28 mouse cellular contexts compared by ENCODE assay signal in genomic region chr16:90275521-90275920, GRCm38 (mm10). TPM values are rescaled to one million over a fixed set of nuclear protein-coding genes. Genes with fewer than 3 reads are reported as not detected.
A peak's percentile ranks its signal among the peaks of the same experiment; 100 is the strongest.
DNase-seq lines count a peak whose midpoint lies in the region; ATAC-seq and TF ChIP-seq lines count a peak whose summit lies in the region.
"Had no signal": no experiment of that assay in that cellular context is flagged by ENCODE, and none has a peak within 500 bp of the region (broad histone marks: within the 10 kb centered on the region; RNA-seq: fewer than 3 reads in every experiment).

No protein-coding gene starts in this region.

- no peak overlapping the region for H3K4me3 ChIP-seq in cerebellum, adult 2 months (replicated peaks; ENCODE audit: insufficient read depth, low read depth, low read length)
- no peak overlapping the region for H3K4me3 ChIP-seq in neural tube, embryonic 15.5 days (replicated peaks)
- H3K4me3 ChIP-seq: embryonic facial prominence, embryonic 13.5 days; erythroblast, embryonic 14.5 days; forebrain, embryonic 12.5 days; heart, embryonic 13.5 days; hindbrain, embryonic 13.5 days; lung, embryonic 15.5 days; megakaryocyte, embryonic 14.5 days had no signal

- intact Hi-C loops in heart, postnatal 14 days (cut with DNase I) = loop anchor here (5.0 kb wide), 1 partner anchor 78 kb away; no protein-coding TSS in a partner anchor

- WGBS in cerebellum, adult 2 months = 39% methylated on average over 6 of the region's 6 CpGs
- 83% methylated on average over 6 of the region's 6 CpGs for WGBS in neural tube, embryonic 15.5 days

- TF ChIP-seq POLR2A in cerebellum, adult 2 months (IDR thresholded peaks at IDR 0.05; ENCODE audit: borderline replicate concordance, insufficient read depth, low read length) = no peak

- H3K4me2 ChIP-seq in neural tube, embryonic 15.5 days = no peak overlapping the region
- H3K4me2 ChIP-seq: embryonic facial prominence, embryonic 13.5 days; forebrain, embryonic 12.5 days; heart, embryonic 13.5 days; hindbrain, embryonic 13.5 days; lung, embryonic 15.5 days had no signal

- ATAC-seq in granulocyte monocyte progenitor cell, adult 5-6 weeks (replicated peaks; ENCODE audit: poor library complexity, severe bottlenecking) = 0 out of 2 replicates have a peak, but pooled peaks have one; percentile 14
- ATAC-seq in neural tube, embryonic 15.5 days (ENCODE audit: low FRiP score) = no peak
- ATAC-seq: forebrain, postnatal 0 days; intestine, embryonic 16.5 days had no signal

- no peak for TF ChIP-seq CTCF in cerebellum, adult 2 months (IDR thresholded peaks at IDR 0.05; ENCODE audit: borderline replicate concordance, insufficient read depth, low read depth, low read length)

- peaks cover 4% of the 10 kb centered on the region for H3K4me1 ChIP-seq in cerebellum, adult 2 months (ENCODE audit: control insufficient read depth, insufficient read depth, low read length)
- peaks cover 22% of the 10 kb centered on the region for H3K4me1 ChIP-seq in neural tube, embryonic 15.5 days

- no peak overlapping the region for H3K9ac ChIP-seq in neural tube, embryonic 15.5 days (replicated peaks)
- H3K9ac ChIP-seq: embryonic facial prominence, embryonic 13.5 days; forebrain, embryonic 12.5 days; forebrain, postnatal 0 days; heart, embryonic 13.5 days; hindbrain, embryonic 13.5 days; lung, embryonic 15.5 days had no signal

- H3K9me3 ChIP-seq in neural tube, embryonic 15.5 days (replicated peaks) = no peaks in the 10 kb centered on the region
- H3K9me3 ChIP-seq: embryonic facial prominence, embryonic 13.5 days; forebrain, embryonic 12.5 days; heart, embryonic 13.5 days; hindbrain, embryonic 13.5 days; lung, embryonic 15.5 days; megakaryocyte, embryonic 14.5 days had no signal

- DNase-seq in cerebellum, adult 2 months = peak; percentile 24 to 42
- no peak for DNase-seq in cerebellum, postnatal 4 days (ENCODE audit: low spot score in 2 of 2)
- peak; percentile 89 for DNase-seq in heart, adult 11 months
- no peak for DNase-seq in heart, postnatal 14 days
- DNase-seq in lung, postnatal 36 days = peak; percentile 35
- DNase-seq in lung, postnatal 14 days = no peak
- DNase-seq: adrenal gland, postnatal 14 days; forebrain, postnatal 0 days; gastrocnemius, postnatal 25 days; heart, postnatal 36 days; kidney, postnatal 14 days; layer of hippocampus, adult 9-11 months; liver; lung, postnatal 4 days; midbrain, embryonic 14.5 days; right cerebral cortex, adult 18-20 months; spleen, adult 18-20 months; thymus, postnatal 36 days had no signal

- no peak overlapping the region for H3K27ac ChIP-seq in cerebellum, adult 2 months (ENCODE audit: insufficient read depth, low read length)
- no peak overlapping the region for H3K27ac ChIP-seq in neural tube, embryonic 15.5 days (replicated peaks)
- H3K27ac ChIP-seq: embryonic facial prominence, embryonic 13.5 days; forebrain, embryonic 12.5 days; heart, embryonic 13.5 days; hindbrain, embryonic 13.5 days; lung, embryonic 15.5 days had no signal

- no peaks in the 10 kb centered on the region for H3K27me3 ChIP-seq in cerebellum, adult 2 months (ENCODE audit: control insufficient read depth, insufficient read depth, low read length)
- H3K27me3 ChIP-seq in neural tube, embryonic 15.5 days (replicated peaks) = no peaks in the 10 kb centered on the region
- H3K27me3 ChIP-seq: embryonic facial prominence, embryonic 13.5 days; forebrain, embryonic 12.5 days; heart, embryonic 13.5 days; hindbrain, embryonic 13.5 days; lung, embryonic 15.5 days; megakaryocyte, embryonic 14.5 days had no signal

- no peaks in the 10 kb centered on the region for H3K36me3 ChIP-seq in neural tube, embryonic 15.5 days
- H3K36me3 ChIP-seq: forebrain, embryonic 12.5 days; heart, embryonic 13.5 days; hindbrain, embryonic 13.5 days; lung, embryonic 15.5 days had no signal

RNA-seq across cellular contexts. Expression of gene Scaf4, which starts 8.8 kb away (rescaled TPM):
- 48.4 and 50.4 TPM in 2 replicates for polyA plus RNA-seq in cerebellum, adult 2 months (2012; rRNA removed)
- total RNA-seq in heart, postnatal 14 days (2021) = 10 to 100 TPM; 26.9 to 28.3 TPM
- total RNA-seq in granulocyte monocyte progenitor cell, adult 5-6 weeks (2014; fragmentation: Nextera tagmentation) = 44.8 and 87.8 TPM in 2 replicates
- total RNA-seq in granulocyte monocyte progenitor cell, adult 5-6 weeks (2017) = 27.0 and 31.3 TPM in 2 replicates
- polyA plus RNA-seq in neural tube, embryonic 15.5 days (2015; fragmentation: Nextera tagmentation; extraction: Ambion mirVana) = 24.6 and 25.8 TPM in 2 replicates

RNA-seq across cellular contexts. Expression of gene Sod1, which starts 55.0 kb away (rescaled TPM):
- polyA plus RNA-seq in cerebellum, adult 2 months (2012; rRNA removed) = 701 and 752 TPM in 2 replicates
- total RNA-seq in heart, postnatal 14 days (2021) = 100 to 1,000 TPM; 463 to 497 TPM
- total RNA-seq in granulocyte monocyte progenitor cell, adult 5-6 weeks (2014; fragmentation: Nextera tagmentation) = 616 and 651 TPM in 2 replicates
- 639 and 762 TPM in 2 replicates for total RNA-seq in granulocyte monocyte progenitor cell, adult 5-6 weeks (2017)
- polyA plus RNA-seq in neural tube, embryonic 15.5 days (2015; fragmentation: Nextera tagmentation; extraction: Ambion mirVana) = 998 TPM in 2 replicates

Comparison
In these comparisons a context has a peak if more than half of its experiments do, and no peak if none do; other contexts are left out.
1. DNase-seq: peak in cerebellum, adult 2 months (2 of 2), heart, adult 11 months (single experiment) and lung, postnatal 36 days (single experiment); none in cerebellum, postnatal 4 days (0 of 2), heart, postnatal 14 days (0 of 2) and lung, postnatal 14 days (single experiment).